Mouse (Mus musculus): ENCODE data around the gene Olfr169.

DNA sequence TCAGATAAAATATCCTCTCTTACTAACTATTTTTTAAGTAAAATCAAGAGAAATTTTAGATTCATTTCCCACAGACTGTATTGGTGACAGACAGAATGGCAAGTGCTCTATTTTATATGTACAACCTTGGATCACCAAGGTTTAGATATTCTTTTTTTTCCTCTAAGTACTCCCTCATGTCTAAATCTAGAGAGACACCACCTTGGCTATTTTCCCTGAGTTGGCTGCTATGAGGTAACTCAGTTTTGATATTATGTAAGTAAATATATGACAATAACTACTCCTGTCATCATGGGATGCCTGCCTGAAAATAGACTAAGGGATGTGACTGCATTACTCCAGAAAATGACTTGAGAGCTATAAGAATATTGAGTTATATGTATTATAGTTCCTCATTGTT, 36.2 kb downstream of the Olfr169 start, which contains the start of gene Olfr168:
- TF ChIP-seq CTCF (IDR thresholded peaks at IDR 0.05; ENCODE audit: borderline replicate concordance, extremely low read depth, insufficient read depth, insufficient read length): no peak
- TF ChIP-seq POLR2A (IDR thresholded peaks at IDR 0.05; ENCODE audit: borderline replicate concordance, extremely low read depth, insufficient read depth, insufficient read length, poor library complexity, severe bottlenecking): no peak
